Mouse (Mus musculus): Measurements from ENCODE around the gene Gtf2h2.
"Not testable (repeated sequence)": the region's sequence is repeated elsewhere in the genome, so short reads cannot be mapped to it uniquely, and the experiment has no call there.

Gene Gtf2h2

GRCm38 (mm10) chr13:100492061-100492787 lies at the start of gene Gtf2h2:
TSS of gene Gtf2h2 (minus strand) at chr13:100492579.
- peak; percentile 86 to 97 for DNase-seq (ENCODE audit: low spot score in 2 of 2)

GRCm38 (mm10) chr13:100536149-100536548 lies 43.8 kb upstream of the Gtf2h2 start:
- DNase-seq (ENCODE audit: low spot score in 2 of 2) = no peak

GRCm38 (mm10) chr13:100532788-100533365 lies 40.5 kb upstream of the Gtf2h2 start:
- DNase-seq (ENCODE audit: low spot score in 2 of 2) = no peak

- no peak for DNase-seq (ENCODE audit: low spot score in 2 of 2)
Observed at GRCm38 (mm10) chr13:100526649-100527038, 34.3 kb upstream of the Gtf2h2 start.

GRCm38 (mm10) chr13:100525935-100526648 lies 33.7 kb upstream of the Gtf2h2 start:
- no peak for DNase-seq (ENCODE audit: low spot score in 2 of 2)

GRCm38 (mm10) chr13:100524896-100525295 lies 32.5 kb upstream of the Gtf2h2 start:
- no peak for DNase-seq (ENCODE audit: low spot score in 2 of 2)

- DNase-seq (ENCODE audit: low spot score in 2 of 2) = no peak
Observed at GRCm38 (mm10) chr13:100523698-100524097, 31.3 kb upstream of the Gtf2h2 start.

- DNase-seq (ENCODE audit: low spot score in 2 of 2) = no peak
Observed at GRCm38 (mm10) chr13:100521724-100522591, 29.6 kb upstream of the Gtf2h2 start.

- DNase-seq (ENCODE audit: low spot score in 2 of 2) = no peak
Observed at GRCm38 (mm10) chr13:100519162-100519561, 26.8 kb upstream of the Gtf2h2 start.

- no peak for DNase-seq (ENCODE audit: low spot score in 2 of 2)
Observed at GRCm38 (mm10) chr13:100518191-100518590, 25.8 kb upstream of the Gtf2h2 start.

- DNase-seq (ENCODE audit: low spot score in 2 of 2) = no peak
Observed at GRCm38 (mm10) chr13:100517652-100518153, 25.3 kb upstream of the Gtf2h2 start.

GRCm38 (mm10) chr13:100516213-100517105 lies 24.1 kb upstream of the Gtf2h2 start:
- DNase-seq (ENCODE audit: low spot score in 2 of 2) = no peak

GRCm38 (mm10) chr13:100512792-100513191 lies 20.4 kb upstream of the Gtf2h2 start:
- no peak for DNase-seq (ENCODE audit: low spot score in 2 of 2)

- no peak for DNase-seq (ENCODE audit: low spot score in 2 of 2)
Observed at GRCm38 (mm10) chr13:100511860-100512364, 19.5 kb upstream of the Gtf2h2 start.

GRCm38 (mm10) chr13:100511146-100511859 lies 18.9 kb upstream of the Gtf2h2 start:
- DNase-seq (ENCODE audit: low spot score in 2 of 2) = no peak

GRCm38 (mm10) chr13:100499625-100500024 lies 7.2 kb upstream of the Gtf2h2 start:
- not testable (repeated sequence) for DNase-seq (ENCODE audit: low spot score in 2 of 2)

GRCm38 (mm10) chr13:100495337-100495736 lies 3.0 kb upstream of the Gtf2h2 start:
- no peak for DNase-seq (ENCODE audit: low spot score in 2 of 2)

- not testable (repeated sequence) for DNase-seq (ENCODE audit: low spot score in 2 of 2)
Observed at GRCm38 (mm10) chr13:100494370-100494769, 2.0 kb upstream of the Gtf2h2 start.

GRCm38 (mm10) chr13:100493313-100493712 lies 934 bp upstream of the Gtf2h2 start:
- no peak for DNase-seq (ENCODE audit: low spot score in 2 of 2)

GRCm38 (mm10) chr13:100491623-100492022 lies 756 bp downstream of the Gtf2h2 start:
- DNase-seq (ENCODE audit: low spot score in 2 of 2) = no peak

Measured in spleen, postnatal 4 days (tissue).